9 mouse cellular contexts compared by ENCODE assay signal in the genomic region with DNA sequence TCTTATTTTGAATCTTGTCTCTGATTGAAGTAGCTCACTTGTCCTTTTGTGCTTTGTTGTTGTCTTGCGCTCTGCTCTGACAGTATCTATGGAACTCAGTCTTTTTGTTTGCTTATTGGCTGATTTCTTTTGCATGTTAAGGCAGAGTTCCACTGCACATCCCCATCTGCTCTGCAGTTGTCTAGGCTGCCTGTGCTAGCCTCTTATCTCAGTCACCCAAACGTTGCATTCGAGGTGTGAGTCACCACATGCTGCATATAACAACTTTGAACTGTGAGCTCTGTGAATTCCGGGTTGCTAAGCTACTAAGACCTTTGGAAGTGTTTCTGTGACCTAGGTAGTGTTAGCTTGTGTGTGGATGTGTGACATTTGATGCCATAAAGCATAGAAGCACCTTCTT.
A peak's percentile ranks its signal among the peaks of the same experiment; 100 is the strongest.
DNase-seq lines count a peak whose midpoint lies in the region; ATAC-seq and TF ChIP-seq lines count a peak whose summit lies in the region.
"Had no signal": no experiment of that assay in that cellular context is flagged by ENCODE, and none has a peak within 500 bp of the region (broad histone marks: within the 10 kb centered on the region; RNA-seq: fewer than 3 reads in every experiment).

No protein-coding gene starts in this region.

- intact Hi-C loops in left cerebral cortex, postnatal 36 days (cut with DNase I): no loop called here

- no peaks in the 10 kb centered on the region for H3K9me3 ChIP-seq in heart, embryonic 10.5 days
- no peaks in the 10 kb centered on the region for H3K9me3 ChIP-seq in embryonic facial prominence, embryonic 13.5 days
- H3K9me3 ChIP-seq in liver, embryonic 14.5 days (ENCODE audit: control insufficient read depth, low read length): no peaks in the 10 kb centered on the region

- peaks cover 27% of the 10 kb centered on the region for H3K4me1 ChIP-seq in heart, embryonic 10.5 days
- H3K4me1 ChIP-seq in embryonic facial prominence, embryonic 13.5 days: peaks cover 6% of the 10 kb centered on the region; the same call in 1 of the 2 replicates
- H3K4me1 ChIP-seq in liver, embryonic 14.5 days (replicated peaks; ENCODE audit: control insufficient read depth in 2 of 2, insufficient read depth in 2 of 2, low read length in 1 of 2): peaks cover 38 to 44% of the 10 kb centered on the region in 2 experiments

- 25% methylated on average over 4 of the region's 4 CpGs for WGBS in heart, embryonic 10.5 days
- WGBS in embryonic facial prominence, embryonic 13.5 days: 56% methylated on average over 4 of the region's 4 CpGs
- WGBS in liver, embryonic 14.5 days (ENCODE audit: insufficient replicate concordance): 5% methylated on average over 4 of the region's 4 CpGs

- H3K4me3 ChIP-seq in heart, embryonic 10.5 days: no peak overlapping the region
- no peak overlapping the region for H3K4me3 ChIP-seq in embryonic facial prominence, embryonic 13.5 days
- no peak overlapping the region for H3K4me3 ChIP-seq in liver, embryonic 14.5 days (ENCODE audit: insufficient read depth in 1 of 2, low read depth in 2 of 2, low read length in 2 of 2)

- peak overlapping the region; percentile 60; the same call in 1 of the 2 replicates for H3K27ac ChIP-seq in heart, embryonic 10.5 days
- peak overlapping the region; percentile 39; the same call in 1 of the 2 replicates for H3K27ac ChIP-seq in embryonic facial prominence, embryonic 13.5 days
- peak overlapping the region; percentile 96 for H3K27ac ChIP-seq in liver, embryonic 14.5 days
- H3K27ac ChIP-seq: kidney, postnatal 0 days had no signal

- TF ChIP-seq EP300 in liver, embryonic 14.5 days (IDR thresholded peaks at IDR 0.05; ENCODE audit: low read depth): peak; percentile 87

- TF ChIP-seq CTCF in liver, embryonic 14.5 days (IDR thresholded peaks at IDR 0.05; ENCODE audit: low read depth): no peak

- no peak overlapping the region for H3K4me2 ChIP-seq in embryonic facial prominence, embryonic 13.5 days
- H3K4me2 ChIP-seq in liver, embryonic 14.5 days (ENCODE audit: low read depth): peak overlapping the region; percentile 71

- peak; percentile 92 for DNase-seq in heart, embryonic 10.5 days (ENCODE audit: low spot score)
- no peak for DNase-seq in heart, adult 8-10 months (ENCODE audit: low spot score)
- DNase-seq in CD4-positive, CD25-positive, alpha-beta regulatory T cell, adult 2 months (ENCODE audit: low read depth, low spot score): peak; percentile 70
- peak; percentile 83 to 91 (median 88) for DNase-seq in liver, embryonic 14.5 days (ENCODE audit: low read depth in 3 of 3, low spot score in 3 of 3)
- DNase-seq in cerebellum, postnatal 36 days: no peak
- DNase-seq in gastrocnemius, postnatal 25 days: no peak
- no peak for DNase-seq in left cerebral cortex, postnatal 36 days (ENCODE audit: low spot score in 2 of 2)

- ATAC-seq in embryonic facial prominence, embryonic 13.5 days (ENCODE audit: insufficient number of reproducible peaks, insufficient read depth, low FRiP score, low TSS enrichment, low read depth): no peak
- peak; percentile 88 for ATAC-seq in liver, embryonic 14.5 days (ENCODE audit: insufficient read depth)

- H3K27me3 ChIP-seq in heart, embryonic 10.5 days (ENCODE audit: insufficient read depth, poor library complexity, severe bottlenecking): no peaks in the 10 kb centered on the region
- no peaks in the 10 kb centered on the region for H3K27me3 ChIP-seq in embryonic facial prominence, embryonic 13.5 days
- H3K27me3 ChIP-seq in liver, embryonic 14.5 days (ENCODE audit: control insufficient read depth, insufficient read depth, low read length): no peaks in the 10 kb centered on the region

- H3K36me3 ChIP-seq in heart, embryonic 10.5 days: peaks cover 22% of the 10 kb centered on the region
- peaks cover 12% of the 10 kb centered on the region; the same call in 1 of the 2 replicates for H3K36me3 ChIP-seq in embryonic facial prominence, embryonic 13.5 days
- no peaks in the 10 kb centered on the region for H3K36me3 ChIP-seq in liver, embryonic 14.5 days (replicated peaks; ENCODE audit: control insufficient read depth, insufficient read depth, low read depth)

- H3K9ac ChIP-seq in embryonic facial prominence, embryonic 13.5 days: no peak overlapping the region
- peak overlapping the region; percentile 42 for H3K9ac ChIP-seq in liver, embryonic 14.5 days (replicated peaks)

Comparison
In these comparisons a context has a peak if more than half of its experiments do, and no peak if none do; other contexts are left out.
1. DNase-seq: peak in heart, embryonic 10.5 days (single experiment), CD4-positive, CD25-positive, alpha-beta regulatory T cell, adult 2 months (single experiment) and liver, embryonic 14.5 days (3 of 3); none in heart, adult 8-10 months (single experiment), cerebellum, postnatal 36 days (0 of 2), gastrocnemius, postnatal 25 days (single experiment) and left cerebral cortex, postnatal 36 days (0 of 2).
2. H3K27ac ChIP-seq: peak in every context shown above with its lines; median percentile 96 in liver, embryonic 14.5 days; 60 in heart, embryonic 10.5 days; 39 in embryonic facial prominence, embryonic 13.5 days.